Mouse (Mus musculus) intestine, embryonic 16.5 days (tissue): ENCODE measurements around the gene Zswim4. TPM values are rescaled to one million over a fixed set of nuclear protein-coding genes. Genes with fewer than 3 reads are reported as not detected.
"Not testable (repeated sequence)": the region's sequence is repeated elsewhere in the genome, so short reads cannot be mapped to it uniquely, and the experiment has no call there.

Experiments used
- ATAC-seq: fragments of 200-750 bp; cut with Nextera tagmentation; 2 replicates; pipeline ENCODE4 v1.8.0; 2017; ENCODE audit warnings: moderate TSS enrichment, moderate library complexity
- H3K27ac ChIP-seq: fragments of 300-500 bp; sonication (generic); 2 replicates; pipeline ENCODE4 v1.5.1; 2014; ENCODE audit warnings: mild to moderate bottlenecking, low read length
- H3K27me3 ChIP-seq: fragments of 300-500 bp; sonication (generic); replicated peaks from 2 replicates; pipeline ENCODE4 v1.6.1; 2014; ENCODE audit warnings: low read length, control low read depth, mixed read lengths; ENCODE audit not compliant: control insufficient read depth, insufficient read depth
- H3K36me3 ChIP-seq: fragments of 300-500 bp; sonication (generic); 2 replicates; pipeline ENCODE4 v1.6.1; 2014; ENCODE audit warnings: low read length, control low read depth; ENCODE audit not compliant: control insufficient read depth, insufficient read depth
- H3K4me1 ChIP-seq: fragments of 300-500 bp; sonication (generic); 2 replicates; pipeline ENCODE4 v1.6.1; 2014; ENCODE audit warnings: low read length, control low read depth, mixed read lengths; ENCODE audit not compliant: control insufficient read depth, insufficient read depth
- H3K4me2 ChIP-seq: fragments of 300-500 bp; sonication (generic); 2 replicates; pipeline ENCODE4 v1.6.1; 2014; ENCODE audit warnings: low read depth, low read length, control low read depth
- H3K4me3 ChIP-seq: fragments of 300-500 bp; sonication (generic); 2 replicates; pipeline ENCODE4 v1.5.1; 2014; ENCODE audit warnings: mild to moderate bottlenecking, low read length
- H3K9ac ChIP-seq: fragments of 300-500 bp; sonication (generic); 2 replicates; pipeline ENCODE4 v1.6.1; 2014; ENCODE audit warnings: low read depth, low read length
- H3K9me3 ChIP-seq: fragments of 300-500 bp; sonication (generic); 2 replicates; pipeline ENCODE4 v1.6.1; 2016; ENCODE audit warnings: low read length, control low read depth; ENCODE audit not compliant: control insufficient read depth
- WGBS: fragments of 180-500 bp; shearing (Covaris S2); extraction: QIAGEN DNeasy Blood & Tissue Kit; methylation state at CpG from one replicate; pipeline ENCODE4 v1.1.7; 2014; 5-methylcytosine and 5-hydroxymethylcytosine counted together
- polyA plus RNA-seq: library from polyadenylated mRNA; unstranded; fragments of >200 nt; fragmentation: Nextera tagmentation; extraction: Ambion mirVana; gene quantifications from 2 replicates; pipeline ENCODE4 v1.2.1, GENCODE M21; 2015

The Zswim4 gene
- 7.1 and 7.7 TPM in 2 replicates for polyA plus RNA-seq

- peak within 1 kb of the TSS; percentile 92 for H3K4me2 ChIP-seq
- H3K27me3 ChIP-seq, result no peaks in the 10 kb centered on the region
- peak; percentile 99 for ATAC-seq
- H3K4me1 ChIP-seq, result peaks cover 13% of the 10 kb centered on the region
- no peaks in the 10 kb centered on the region for H3K36me3 ChIP-seq
- WGBS, result under 1% methylated on average over 35 of the region's 35 CpGs
- H3K4me3 ChIP-seq, result peak within 1 kb of the TSS; percentile 93
- peak within 1 kb of the TSS; percentile 74 for H3K27ac ChIP-seq
- peak within 1 kb of the TSS; percentile 97 for H3K9ac ChIP-seq
- no peaks in the 10 kb centered on the region for H3K9me3 ChIP-seq
These were observed at the start of gene Zswim4 for GRCm38 (mm10) chr8:84236998-84237473. Gene Zswim4 (minus strand): TSS chr8:84237055.

GRCm38 (mm10) chr8:84285665-84286064 is 48.8 kb upstream of the Zswim4 start:
- not testable (repeated sequence) for ATAC-seq, H3K4me3 ChIP-seq
- WGBS, result 62% methylated on average over 5 of the region's 5 CpGs

GRCm38 (mm10) chr8:84284608-84285063 is 47.8 kb upstream of the Zswim4 start:
- Histone ChIP-seq H3K9ac (peak overlapping the region; percentile 38; the same call in 1 of the 2 replicates), H3K4me1 (no peaks in the 10 kb centered on the region), H3K4me2 (peak overlapping the region; percentile 38), H3K4me3 (0 out of 2 replicates have a peak overlapping the region, but pooled peaks have one; percentile 17), H3K27ac (peak overlapping the region; percentile 31; the same call in 1 of the 2 replicates), H3K9me3 (no peaks in the 10 kb centered on the region), H3K27me3 (no peaks in the 10 kb centered on the region), H3K36me3 (no peaks in the 10 kb centered on the region)
- 20% methylated on average over 9 of the region's 9 CpGs for WGBS
- no peak for ATAC-seq

More at GRCm38 (mm10) chr8:84285665-84286064, 48.8 kb upstream of the Zswim4 start:
- not testable (repeated sequence) for H3K27ac ChIP-seq, H3K27me3 ChIP-seq, H3K4me2 ChIP-seq, H3K9ac ChIP-seq, H3K36me3 ChIP-seq, H3K9me3 ChIP-seq, H3K4me1 ChIP-seq

DNA sequence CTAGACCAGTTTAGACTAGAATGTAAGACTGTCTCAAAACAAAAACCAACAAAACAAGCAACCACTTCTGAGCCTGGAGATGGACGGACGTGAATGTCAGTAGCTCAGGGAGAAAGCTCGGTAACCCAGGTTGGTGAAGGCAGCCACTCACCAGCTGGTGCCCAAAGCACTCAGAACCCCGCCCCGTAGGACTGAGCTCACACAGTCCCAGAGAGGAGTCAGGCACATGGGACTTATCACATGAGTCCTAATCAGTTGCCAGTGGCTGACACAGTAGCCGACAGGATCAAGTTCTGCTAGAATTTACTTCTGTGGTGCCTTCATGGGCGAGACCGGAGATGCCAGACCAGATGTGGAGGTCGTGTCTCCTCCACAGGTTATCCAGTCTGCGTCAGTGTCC is 43.9 kb upstream of the Zswim4 start:
- Histone ChIP-seq H3K27me3 (no peaks in the 10 kb centered on the region), H3K4me2 (no peak overlapping the region), H3K27ac (no peak overlapping the region), H3K9ac (no peak overlapping the region), H3K4me3 (no peak overlapping the region), H3K9me3 (no peaks in the 10 kb centered on the region), H3K36me3 (no peaks in the 10 kb centered on the region), H3K4me1 (no peaks in the 10 kb centered on the region)
- ATAC-seq, result no peak
- 73% methylated on average over 10 of the region's 10 CpGs for WGBS

DNA sequence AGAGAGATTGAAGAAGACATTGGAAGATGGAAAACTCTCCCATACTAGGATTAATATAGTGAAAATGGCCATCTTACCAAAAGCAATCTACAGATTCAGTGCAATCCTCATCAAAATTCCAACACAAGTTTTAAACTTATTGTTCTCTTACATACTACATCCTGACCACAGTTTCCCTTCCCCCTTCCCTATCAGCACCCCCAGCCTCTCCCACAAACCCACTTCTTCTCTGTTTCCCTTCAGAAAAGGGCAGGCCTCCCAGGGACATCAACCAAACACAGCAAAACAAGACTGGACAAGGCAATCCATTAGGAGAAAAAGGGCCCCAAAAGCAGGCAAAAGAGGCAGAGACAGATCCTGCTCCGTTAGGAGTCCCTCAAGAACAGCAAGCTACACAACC is 39.6 kb upstream of the Zswim4 start:
- H3K9me3 ChIP-seq, result no peaks in the 10 kb centered on the region
- H3K4me1 ChIP-seq, result no peaks in the 10 kb centered on the region
- H3K27ac ChIP-seq, result no peak overlapping the region
- ATAC-seq, result no peak
- H3K4me3 ChIP-seq, result no peak overlapping the region
- 56% methylated on average over 1 of the region's 1 CpGs for WGBS
- H3K36me3 ChIP-seq, result no peaks in the 10 kb centered on the region
- H3K4me2 ChIP-seq, result no peak overlapping the region
- no peaks in the 10 kb centered on the region for H3K27me3 ChIP-seq
- H3K9ac ChIP-seq, result no peak overlapping the region

GRCm38 (mm10) chr8:84273968-84274367 is 37.1 kb upstream of the Zswim4 start:
- Histone ChIP-seq H3K27me3 (no peaks in the 10 kb centered on the region), H3K9ac (no peak overlapping the region), H3K4me2 (no peak overlapping the region), H3K9me3 (no peaks in the 10 kb centered on the region), H3K36me3 (no peaks in the 10 kb centered on the region), H3K4me3 (no peak overlapping the region), H3K4me1 (peaks cover 9% of the 10 kb centered on the region), H3K27ac (no peak overlapping the region)
- no peak for ATAC-seq
- WGBS, result 85% methylated on average over 3 of the region's 3 CpGs

DNA sequence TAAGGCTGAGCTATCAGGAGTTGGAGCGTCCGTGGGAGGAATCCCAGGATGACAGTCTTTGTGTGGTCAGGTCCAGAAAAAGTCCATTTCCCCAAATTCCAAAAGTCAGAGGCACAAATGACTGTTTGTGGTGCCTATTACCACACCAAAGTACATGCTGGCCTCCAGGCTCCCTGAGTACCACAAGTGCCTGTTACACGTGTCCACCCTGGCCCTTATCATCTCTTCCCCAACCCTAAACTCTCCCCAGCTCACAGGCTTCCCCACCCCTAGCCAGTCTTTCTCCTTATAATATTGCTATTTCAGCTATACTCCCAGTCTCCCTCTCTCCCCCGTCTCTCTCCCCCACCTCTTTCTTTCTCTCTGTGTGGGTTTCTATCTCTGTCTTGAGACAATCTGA is 35.4 kb upstream of the Zswim4 start:
- Histone ChIP-seq H3K36me3 (no peaks in the 10 kb centered on the region), H3K9me3 (no peaks in the 10 kb centered on the region), H3K27ac (no peak overlapping the region), H3K4me1 (peaks cover 9% of the 10 kb centered on the region), H3K4me2 (no peak overlapping the region), H3K4me3 (no peak overlapping the region), H3K9ac (no peak overlapping the region), H3K27me3 (no peaks in the 10 kb centered on the region)
- WGBS, result 76% methylated on average over 4 of the region's 4 CpGs
- no peak for ATAC-seq

- Histone ChIP-seq H3K4me3 (peak within 1 kb of the TSS; percentile 88), H3K27ac (0 out of 2 replicates have a peak within 1 kb of the TSS, but pooled peaks have one; percentile 38)
These were observed 33.3 kb upstream of the Zswim4 start, which contains the start of gene Ccdc130 for GRCm38 (mm10) chr8:84269950-84270773. Gene Ccdc130 (minus strand): TSS chr8:84270380.

DNA sequence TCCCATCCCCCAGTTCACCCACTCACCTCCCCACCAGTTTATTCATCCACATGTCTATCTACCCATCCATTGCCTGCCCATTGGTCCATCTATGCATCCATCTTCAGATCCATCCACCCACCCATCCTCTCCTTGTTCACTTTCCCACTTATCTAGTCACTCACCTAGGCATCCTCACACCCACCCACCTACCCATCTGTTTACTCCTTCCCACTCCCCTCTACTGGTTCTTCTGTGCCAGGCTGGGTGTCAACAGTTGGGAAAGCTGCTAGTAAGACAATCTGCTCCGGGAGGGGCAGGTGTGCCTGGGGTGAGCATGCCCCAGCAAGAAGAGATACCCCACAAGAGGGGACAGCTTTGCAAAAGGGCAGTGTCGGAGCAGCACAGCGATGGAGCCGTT is 24.2 kb upstream of the Zswim4 start:
- Histone ChIP-seq H3K9ac (no peak overlapping the region), H3K36me3 (peaks cover 32% of the 10 kb centered on the region), H3K4me2 (no peak overlapping the region), H3K27me3 (no peaks in the 10 kb centered on the region), H3K27ac (no peak overlapping the region), H3K4me3 (no peak overlapping the region), H3K9me3 (no peaks in the 10 kb centered on the region), H3K4me1 (peaks cover 13% of the 10 kb centered on the region)
- WGBS, result 92% methylated on average over 4 of the region's 4 CpGs
- ATAC-seq, result no peak

More at GRCm38 (mm10) chr8:84269950-84270773, 33.3 kb upstream of the Zswim4 start, which contains the start of gene Ccdc130:
- H3K36me3 ChIP-seq, result peaks cover 8% of the 10 kb centered on the region; the same call in 1 of the 2 replicates
- under 1% methylated on average over 44 of the region's 44 CpGs for WGBS
- no peaks in the 10 kb centered on the region for H3K9me3 ChIP-seq
- no peaks in the 10 kb centered on the region for H3K27me3 ChIP-seq
- peak within 1 kb of the TSS; percentile 89 for H3K9ac ChIP-seq
- H3K4me2 ChIP-seq, result peak within 1 kb of the TSS; percentile 82
- ATAC-seq, result peak; percentile 100
- peaks cover 9% of the 10 kb centered on the region for H3K4me1 ChIP-seq
